Mouse (Mus musculus) embryo, embryonic 10 days (tissue): Measurements from ENCODE around the gene Sdhc.
A peak's percentile ranks its signal among the peaks of the same experiment; 100 is the strongest.

Experiments used
- DNase-seq: peaks from one replicate; pipeline ENCODE4 v3.0.0-alpha.2; 2015; ENCODE audit warnings: low spot score

Sdhc gene

GRCm38 (mm10) chr1:171149974-171150760 is at the start of gene Sdhc, which contains the start of gene Mpz:
TSS of gene Sdhc (minus strand) at chr1:171150603.
TSS of gene Mpz (plus strand) at chr1:171150711.
- peak; percentile 97 for DNase-seq

GRCm38 (mm10) chr1:171199532-171199931 is 49.1 kb upstream of the Sdhc start:
- no peak for DNase-seq

GRCm38 (mm10) chr1:171195887-171196397 is 45.5 kb upstream of the Sdhc start, which contains the start of gene Pcp4l1:
TSS of gene Pcp4l1 (minus strand) at chr1:171196268.
- peak; percentile 75 for DNase-seq

- DNase-seq, result no peak
Observed at GRCm38 (mm10) chr1:171195046-171195822, 44.8 kb upstream of the Sdhc start.

GRCm38 (mm10) chr1:171193911-171194830 is 43.8 kb upstream of the Sdhc start:
- DNase-seq, result no peak

- peak; percentile 51 for DNase-seq
Observed at GRCm38 (mm10) chr1:171193093-171193840, 42.9 kb upstream of the Sdhc start.

GRCm38 (mm10) chr1:171192283-171192682 is 41.9 kb upstream of the Sdhc start:
- no peak for DNase-seq

GRCm38 (mm10) chr1:171190832-171191231 is 40.4 kb upstream of the Sdhc start:
- DNase-seq, result no peak

GRCm38 (mm10) chr1:171189476-171190114 is 39.2 kb upstream of the Sdhc start:
- DNase-seq, result no peak

- no peak for DNase-seq
Observed at GRCm38 (mm10) chr1:171189046-171189445, 38.6 kb upstream of the Sdhc start.

- DNase-seq, result peak; percentile 60
Observed at GRCm38 (mm10) chr1:171187851-171188700, 37.7 kb upstream of the Sdhc start.

- no peak for DNase-seq
Observed at GRCm38 (mm10) chr1:171185655-171186054, 35.3 kb upstream of the Sdhc start.

GRCm38 (mm10) chr1:171184314-171184713 is 33.9 kb upstream of the Sdhc start:
- no peak for DNase-seq

GRCm38 (mm10) chr1:171183620-171184019 is 33.2 kb upstream of the Sdhc start:
- DNase-seq, result no peak

- no peak for DNase-seq
Observed at GRCm38 (mm10) chr1:171183025-171183424, 32.6 kb upstream of the Sdhc start.

GRCm38 (mm10) chr1:171179487-171180171 is 29.2 kb upstream of the Sdhc start:
- DNase-seq, result no peak

- no peak for DNase-seq
Observed at GRCm38 (mm10) chr1:171172779-171173178, 22.4 kb upstream of the Sdhc start.

GRCm38 (mm10) chr1:171171138-171171537 is 20.7 kb upstream of the Sdhc start:
- no peak for DNase-seq

GRCm38 (mm10) chr1:171169913-171170312 is 19.5 kb upstream of the Sdhc start:
- no peak for DNase-seq
